Mouse (Mus musculus) cerebellum, adult 18-20 months (tissue): ENCODE measurements at regions not wholly inside any gene's neighbourhood (a gene's known extent, or its start where the extent isn't known, plus 50 kb on each side); places are given as distances from the start of the nearest gene placed in this dataset.

ENCODE experiments used
- DNase-seq, 2 experiments: peaks; one replicate each; pipeline ENCODE4 v3.0.0; 2021

GRCm38 (mm10) chr1:42012911-42013310 lies 682.7 kb upstream of the Pou3f3 start:
- no peak for DNase-seq

GRCm38 (mm10) chr1:42018966-42019365 lies 676.6 kb upstream of the Pou3f3 start:
- DNase-seq, result no peak

GRCm38 (mm10) chr1:42025781-42026180 lies 669.8 kb upstream of the Pou3f3 start:
- no peak for DNase-seq

GRCm38 (mm10) chr1:42026423-42026822 lies 669.1 kb upstream of the Pou3f3 start:
- DNase-seq, result no peak

- no peak for DNase-seq
Measured at GRCm38 (mm10) chr1:42033786-42034185, 661.8 kb upstream of the Pou3f3 start.

GRCm38 (mm10) chr1:42035371-42035770 lies 660.2 kb upstream of the Pou3f3 start:
- DNase-seq, result no peak

GRCm38 (mm10) chr1:42041544-42041943 lies 654.0 kb upstream of the Pou3f3 start:
- no peak for DNase-seq

- no peak for DNase-seq
Measured at GRCm38 (mm10) chr1:42058494-42058893, 637.1 kb upstream of the Pou3f3 start.

- DNase-seq, result no peak
Measured at GRCm38 (mm10) chr1:42070064-42070463, 625.5 kb upstream of the Pou3f3 start.

- no peak for DNase-seq
Measured at GRCm38 (mm10) chr1:42096026-42096425, 599.5 kb upstream of the Pou3f3 start.

- no peak for DNase-seq
Measured at GRCm38 (mm10) chr1:42098580-42098979, 597.0 kb upstream of the Pou3f3 start.

GRCm38 (mm10) chr1:42107521-42107920 lies 588.0 kb upstream of the Pou3f3 start:
- DNase-seq, result no peak

GRCm38 (mm10) chr1:42107925-42108324 lies 587.6 kb upstream of the Pou3f3 start:
- no peak for DNase-seq

- DNase-seq, result no peak
Measured at GRCm38 (mm10) chr1:42152175-42152790, 543.3 kb upstream of the Pou3f3 start.

GRCm38 (mm10) chr1:42152916-42153315 lies 542.7 kb upstream of the Pou3f3 start:
- DNase-seq, result no peak

- DNase-seq, result no peak
Measured at GRCm38 (mm10) chr1:42167790-42168572, 527.6 kb upstream of the Pou3f3 start.

GRCm38 (mm10) chr1:42169505-42169904 lies 526.1 kb upstream of the Pou3f3 start:
- DNase-seq, result no peak

- DNase-seq, result no peak
Measured at GRCm38 (mm10) chr1:42186295-42186694, 509.3 kb upstream of the Pou3f3 start.

- DNase-seq, result no peak
Measured at GRCm38 (mm10) chr1:42228098-42228497, 467.5 kb upstream of the Pou3f3 start.

- peak in 1 of 2 experiments; percentile 7 for DNase-seq
Measured at GRCm38 (mm10) chr1:42229711-42230110, 465.9 kb upstream of the Pou3f3 start.

- DNase-seq, result no peak
Measured at GRCm38 (mm10) chr1:42230469-42231040, 465.0 kb upstream of the Pou3f3 start.

GRCm38 (mm10) chr1:42231091-42231490 lies 464.5 kb upstream of the Pou3f3 start:
- DNase-seq, result no peak

GRCm38 (mm10) chr1:42231897-42232296 lies 463.7 kb upstream of the Pou3f3 start:
- no peak for DNase-seq

- no peak for DNase-seq
Measured at GRCm38 (mm10) chr1:42232716-42233115, 462.9 kb upstream of the Pou3f3 start.
